Mouse (Mus musculus): ENCODE measurements around the gene Kantr.

Gene Kantr

DNA sequence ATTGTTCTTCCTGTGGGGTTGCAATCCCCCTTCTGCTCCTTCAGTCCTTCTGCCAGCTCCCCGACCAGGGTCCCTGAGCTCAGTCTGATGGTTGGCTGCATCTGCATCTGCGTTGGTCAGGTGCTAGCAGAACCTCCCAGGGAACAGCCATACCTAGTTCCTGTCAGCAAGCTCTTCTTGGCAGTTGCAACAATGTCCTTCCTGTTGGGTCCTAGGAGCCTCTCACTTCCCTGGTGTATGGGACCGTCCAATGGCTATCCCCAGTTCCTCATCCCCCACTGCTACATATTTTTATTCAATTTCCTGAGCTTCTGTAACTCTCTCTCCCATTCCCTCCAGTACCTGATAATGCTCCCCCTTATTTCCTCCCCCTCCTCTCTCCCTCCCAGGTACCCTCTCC, 42.5 kb downstream of the Kantr start:
- no peak for DNase-seq (ENCODE audit: low read depth, low spot score)

DNA sequence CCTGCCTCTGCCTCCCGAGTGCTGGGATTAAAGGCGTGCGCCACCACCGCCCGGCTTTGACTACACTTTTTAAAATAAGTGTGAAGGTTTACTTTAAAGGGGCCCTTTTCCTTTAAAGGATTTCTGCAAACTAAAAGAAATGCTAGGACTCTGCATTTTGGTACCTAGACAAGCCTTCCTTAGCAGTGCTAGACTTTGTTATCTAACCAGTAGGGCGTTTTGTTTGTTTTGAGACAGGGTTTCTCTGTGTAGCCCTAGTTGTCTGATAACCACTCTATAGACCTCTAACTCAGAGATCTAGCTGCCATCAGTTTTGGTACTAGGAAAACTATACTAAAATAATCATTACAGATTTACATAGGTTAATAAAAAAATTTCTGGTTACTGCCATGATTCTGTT, 47.9 kb downstream of the Kantr start:
- no peak for DNase-seq (ENCODE audit: low read depth, low spot score)

DNA sequence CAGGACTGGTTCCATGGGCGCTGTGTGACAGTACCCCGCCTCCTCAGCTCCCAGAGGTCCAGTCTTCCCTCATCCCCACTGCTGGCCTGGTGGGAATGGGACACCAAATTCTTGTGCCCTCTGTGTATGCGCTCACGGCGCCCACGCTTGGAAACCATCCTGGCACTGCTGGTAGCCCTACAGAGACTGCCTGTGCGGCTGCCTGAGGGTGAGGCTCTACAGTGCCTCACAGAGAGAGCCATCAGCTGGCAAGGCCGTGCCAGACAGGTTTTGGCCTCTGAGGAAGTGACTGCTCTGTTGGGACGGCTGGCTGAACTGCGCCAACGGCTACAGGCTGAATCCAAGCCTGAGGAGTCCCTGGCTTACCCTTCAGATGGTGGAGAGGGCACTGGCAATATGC, 56.1 kb downstream of the Kantr start:
- no peak for DNase-seq (ENCODE audit: low read depth, low spot score)

Data from embryo, embryonic 11.5 days (tissue).